Mouse (Mus musculus) midbrain, embryonic 16.5 days (tissue): Measurements from ENCODE around the gene Sntb2. TPM values are rescaled to one million over a fixed set of nuclear protein-coding genes. Genes with fewer than 3 reads are reported as not detected.

Experiments used
- polyA plus RNA-seq: library from polyadenylated mRNA; unstranded; fragments of >200 nt; fragmentation: Nextera tagmentation; extraction: Ambion mirVana; gene quantifications from 2 replicates; pipeline ENCODE4 v1.2.1, GENCODE M21; 2015

The Sntb2 gene
- polyA plus RNA-seq, 1 experiment from 2014 or later: 4.3 TPM

Other genes starting within 250 kb of the Sntb2 start
- gene Has3, start 65.5 kb upstream of the Sntb2 start, polyA plus RNA-seq: 1.2 and 1.5 TPM in 2 replicates
- gene Utp4, start 42.1 kb upstream of the Sntb2 start, polyA plus RNA-seq: 42.3 and 46.2 TPM in 2 replicates
- gene Vps4a, start 95.5 kb downstream of the Sntb2 start, polyA plus RNA-seq: 164 and 166 TPM in 2 replicates
- 32.8 and 33.4 TPM in 2 replicates for gene Pdf, start 112.9 kb downstream of the Sntb2 start, polyA plus RNA-seq
- gene Cog8, start 120.9 kb downstream of the Sntb2 start, polyA plus RNA-seq: 37.7 and 39.5 TPM in 2 replicates
- 65.9 and 67.8 TPM in 2 replicates for gene Nip7, start 121.1 kb downstream of the Sntb2 start, polyA plus RNA-seq
- not detected in 2 replicates for gene Tmed6, start 129.9 kb downstream of the Sntb2 start, polyA plus RNA-seq
- 26.4 and 28.3 TPM in 2 replicates for gene Terf2, start 160.8 kb downstream of the Sntb2 start, polyA plus RNA-seq
- 120 and 124 TPM in 2 replicates for gene Cyb5b, start 214.9 kb downstream of the Sntb2 start, polyA plus RNA-seq